Mouse (Mus musculus): ENCODE measurements around the gene C1qtnf7. TPM values are rescaled to one million over a fixed set of nuclear protein-coding genes. Genes with fewer than 3 reads are reported as not detected.

The C1qtnf7 gene
- 10.0 TPM for polyA plus RNA-seq (2014; fragmentation: Illumina TruSeq; extraction: RNeasy Lipid Tissue Mini Kit (QIAGEN cat#74804); ENCODE audit: low read depth, low replicate concordance)

DNA sequence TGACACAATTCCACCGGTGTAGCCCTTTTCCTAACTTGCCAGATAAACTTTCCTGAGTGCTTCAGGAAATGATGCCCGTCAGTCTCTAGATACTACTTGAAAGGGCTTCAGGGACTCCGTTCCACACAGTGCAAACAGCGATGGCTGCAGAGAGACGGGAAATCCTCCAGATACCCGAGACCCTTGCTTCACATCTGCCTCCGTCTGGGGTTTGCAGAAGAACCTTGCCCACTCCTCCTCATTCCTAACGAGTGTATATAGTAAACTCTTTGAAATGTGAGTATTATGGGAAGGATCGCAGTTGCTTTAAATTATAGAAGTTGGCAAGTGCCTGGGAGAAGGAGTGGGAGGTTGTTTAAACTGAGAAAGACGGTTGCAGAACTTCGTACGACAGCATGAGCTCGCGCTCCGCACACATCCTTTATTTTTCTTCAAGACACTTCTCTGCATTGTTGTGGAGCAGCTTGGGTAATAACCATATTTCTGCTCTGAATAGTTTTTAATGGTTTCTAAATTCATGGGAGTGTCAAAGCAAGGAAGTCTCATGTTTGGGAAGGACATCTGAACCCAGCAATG, at the start of gene C1qtnf7:
Gene C1qtnf7 (plus strand): TSS at position 138 of the 576 bp plus-strand sequence.

DNA sequence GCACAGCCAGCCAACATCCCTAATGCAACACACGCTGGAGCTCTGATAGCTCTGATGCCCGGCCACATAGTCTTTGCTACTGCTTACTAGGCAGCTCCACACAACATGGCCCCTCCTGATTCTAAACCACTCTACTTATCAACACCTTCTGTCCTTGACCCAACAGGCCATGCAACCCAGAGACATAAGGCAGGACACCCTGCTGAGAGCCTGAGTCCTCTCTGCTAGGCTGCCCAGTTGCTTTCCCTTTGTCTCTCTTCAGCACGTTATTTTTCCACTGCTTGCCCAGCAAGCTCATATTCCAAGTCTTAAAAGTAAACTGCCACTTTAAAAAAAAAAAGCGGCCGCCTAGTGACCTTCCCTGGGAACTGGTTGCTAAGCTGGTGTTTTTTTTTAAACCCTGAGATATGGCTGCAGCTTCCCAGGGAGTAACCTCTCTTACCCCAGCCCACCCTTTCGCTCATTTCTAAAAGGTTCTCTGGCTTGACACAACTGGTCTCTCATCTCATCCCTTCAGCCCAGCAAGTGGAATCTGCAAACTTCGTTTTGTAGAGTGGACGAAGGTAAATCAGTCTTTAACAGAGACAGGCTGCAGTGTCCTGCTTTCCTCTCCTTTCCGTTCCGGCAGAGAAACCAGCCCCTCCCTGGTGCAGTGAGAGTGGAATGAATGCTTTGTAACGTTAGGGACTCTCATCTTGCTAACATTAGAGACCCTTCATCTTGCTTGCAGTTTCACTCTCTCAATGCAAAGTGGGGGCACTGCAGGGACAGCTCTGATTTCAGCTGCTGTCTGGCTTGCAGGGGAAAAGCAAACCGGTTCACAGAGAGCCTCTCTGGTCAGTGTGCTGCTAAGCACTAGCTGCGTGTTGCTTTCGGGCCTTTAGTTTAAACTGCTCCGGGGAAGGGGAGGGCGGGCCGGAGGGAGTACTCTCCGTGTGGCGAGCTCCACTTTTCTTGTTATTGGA, 146.9 kb downstream of the C1qtnf7 start, which contains the start of gene Cc2d2a:
Gene Cc2d2a (plus strand): TSS at position 350 of the 965 bp plus-strand sequence.

Other genes with a start within 250 kb of the C1qtnf7 start
- gene Cc2d2a, start 146.8 kb downstream of the C1qtnf7 start, polyA plus RNA-seq (2014; fragmentation: Illumina TruSeq; extraction: RNeasy Lipid Tissue Mini Kit (QIAGEN cat#74804); ENCODE audit: low read depth, low replicate concordance) = 20.5 TPM